Mouse (Mus musculus) forelimb bud, embryonic 11.5 days (tissue): ENCODE measurements around the gene Arl8a.

Source experiments
- DNase-seq: peaks from one replicate; pipeline ENCODE4 v3.0.0-alpha.2; 2012; ENCODE audit warnings: low read depth, low spot score

Gene Arl8a

GRCm38 (mm10) chr1:135133678-135134435 is 12.8 kb upstream of the Arl8a start:
- no peak for DNase-seq

GRCm38 (mm10) chr1:135135111-135135787 is 11.4 kb upstream of the Arl8a start:
- no peak for DNase-seq

GRCm38 (mm10) chr1:135136500-135136899 is 10.1 kb upstream of the Arl8a start:
- DNase-seq, result peak; percentile 80

GRCm38 (mm10) chr1:135139906-135140305 is 6.7 kb upstream of the Arl8a start:
- no peak for DNase-seq

GRCm38 (mm10) chr1:135142452-135142851 is 4.2 kb upstream of the Arl8a start:
- DNase-seq, result no peak

- DNase-seq, result no peak
Observed at GRCm38 (mm10) chr1:135143940-135144339, 2.7 kb upstream of the Arl8a start.

- no peak for DNase-seq
Observed at GRCm38 (mm10) chr1:135146946-135147701, 500 bp downstream of the Arl8a start.

- no peak for DNase-seq
Observed at GRCm38 (mm10) chr1:135147702-135148058, 1.1 kb downstream of the Arl8a start.

GRCm38 (mm10) chr1:135148476-135148875 is 1.9 kb downstream of the Arl8a start:
- DNase-seq, result no peak

- DNase-seq, result no peak
Observed at GRCm38 (mm10) chr1:135148996-135149395, 2.4 kb downstream of the Arl8a start.

- no peak for DNase-seq
Observed at GRCm38 (mm10) chr1:135154011-135154410, 7.4 kb downstream of the Arl8a start.

GRCm38 (mm10) chr1:135154411-135154959 is 7.9 kb downstream of the Arl8a start:
- peak; percentile 92 for DNase-seq

GRCm38 (mm10) chr1:135156300-135156699 is 9.7 kb downstream of the Arl8a start:
- DNase-seq, result no peak

GRCm38 (mm10) chr1:135158633-135159032 is 12.0 kb downstream of the Arl8a start:
- DNase-seq, result no peak

- no peak for DNase-seq
Observed at GRCm38 (mm10) chr1:135159074-135159473, 12.4 kb downstream of the Arl8a start.

GRCm38 (mm10) chr1:135159556-135160123 is 13.0 kb downstream of the Arl8a start:
- DNase-seq, result no peak

GRCm38 (mm10) chr1:135160411-135161050 is 13.9 kb downstream of the Arl8a start:
- no peak for DNase-seq

- no peak for DNase-seq
Observed at GRCm38 (mm10) chr1:135162720-135163119, 16.1 kb downstream of the Arl8a start.

- DNase-seq, result no peak
Observed at GRCm38 (mm10) chr1:135167435-135167834, 20.8 kb downstream of the Arl8a start, which contains the start of gene Gpr37l1. Gene Gpr37l1 (minus strand): TSS chr1:135167681.

GRCm38 (mm10) chr1:135168453-135169200 is 22.0 kb downstream of the Arl8a start:
- no peak for DNase-seq
